Comparison of ENCODE assay signal across 20 mouse cellular contexts in the genomic region with DNA sequence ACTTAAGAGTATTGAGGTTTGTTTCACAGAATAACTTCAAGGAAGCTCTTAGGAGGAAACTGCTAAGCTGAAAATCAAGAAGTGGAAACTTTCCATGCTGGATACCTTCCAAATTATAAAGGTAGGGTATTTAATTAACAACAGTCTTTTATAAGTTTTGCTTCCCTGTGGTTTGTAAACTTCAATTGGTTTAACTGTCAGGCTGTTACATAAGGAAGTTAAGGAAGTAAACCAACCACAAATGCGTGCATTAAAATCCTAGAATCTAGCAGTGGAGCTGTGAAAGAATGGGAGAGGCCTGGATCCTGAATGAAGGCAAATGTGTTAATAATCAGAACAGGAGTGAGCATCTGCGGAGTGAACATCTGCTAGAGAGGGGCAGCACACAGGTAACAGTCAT.
DNase-seq lines count a peak whose midpoint lies in the region; ATAC-seq lines count a peak whose summit lies in the region.
"Had no signal": no experiment of that assay in that cellular context is flagged by ENCODE, and none has a peak within 500 bp of the region (broad histone marks: within the 10 kb centered on the region; RNA-seq: fewer than 3 reads in every experiment).

No protein-coding gene starts in this region.

- intact Hi-C loops in heart, postnatal 25 days (cut with DNase I) = no loop called here

- ATAC-seq in common myeloid progenitor, adult 5-6 weeks (replicated peaks; ENCODE audit: low read depth, poor library complexity, severe bottlenecking) = peak; percentile 64
- ATAC-seq in granulocyte monocyte progenitor cell, adult 5-6 weeks (replicated peaks; ENCODE audit: poor library complexity, severe bottlenecking) = peak; percentile 64
- peak; percentile 70 to 71 for ATAC-seq in hematopoietic stem cell, adult 5-6 weeks (replicated peaks in 1 of 2; ENCODE audit: insufficient read depth in 1 of 2, low FRiP score in 2 of 2, low TSS enrichment in 1 of 2, low read depth in 1 of 2, poor library complexity in 2 of 2, severe bottlenecking in 2 of 2)
- ATAC-seq in megakaryocyte progenitor cell, adult 5-6 weeks (replicated peaks; ENCODE audit: poor library complexity) = peak; percentile 57
- ATAC-seq: activated CD4-positive, CD25-positive, alpha-beta regulatory T cell, adult 4 months; CD4-positive, CD25-positive, alpha-beta regulatory T cell, adult 4 months; Patski had no signal

- DNase-seq in urinary bladder, postnatal 36 days (ENCODE audit: low spot score in 2 of 2) = no peak
- no peak for DNase-seq in spleen, postnatal 4 days (ENCODE audit: low spot score in 2 of 2)
- no peak for DNase-seq in heart, postnatal 25 days (ENCODE audit: low spot score)
- no peak for DNase-seq in cerebellum, adult 11-12 months
- DNase-seq: adrenal gland, adult 2 months; adrenal gland, adult 8-10 months; adrenal gland, postnatal 10 days; adrenal gland, postnatal 14 days; adrenal gland, postnatal 25 days; adrenal gland, postnatal 36 days; B cell, adult 2 months; cerebellum, adult 11 months; cerebellum, adult 18-20 months had no signal
